Mouse (Mus musculus): ENCODE data around the gene Vstm2l. TPM values are rescaled to one million over a fixed set of nuclear protein-coding genes. Genes with fewer than 3 reads are reported as not detected.
A peak's percentile ranks its signal among the peaks of the same experiment; 100 is the strongest.

Gene Vstm2l
- total RNA-seq, 4 experiments from 2014 or later: not detected

- no peak for DNase-seq (ENCODE audit: low spot score in 2 of 2)
These were observed 18.2 kb downstream of the Vstm2l start for GRCm38 (mm10) chr2:157932655-157933054.

- DNase-seq (ENCODE audit: low spot score in 2 of 2): no peak
These were observed 21.2 kb downstream of the Vstm2l start for GRCm38 (mm10) chr2:157935444-157936171.

DNA sequence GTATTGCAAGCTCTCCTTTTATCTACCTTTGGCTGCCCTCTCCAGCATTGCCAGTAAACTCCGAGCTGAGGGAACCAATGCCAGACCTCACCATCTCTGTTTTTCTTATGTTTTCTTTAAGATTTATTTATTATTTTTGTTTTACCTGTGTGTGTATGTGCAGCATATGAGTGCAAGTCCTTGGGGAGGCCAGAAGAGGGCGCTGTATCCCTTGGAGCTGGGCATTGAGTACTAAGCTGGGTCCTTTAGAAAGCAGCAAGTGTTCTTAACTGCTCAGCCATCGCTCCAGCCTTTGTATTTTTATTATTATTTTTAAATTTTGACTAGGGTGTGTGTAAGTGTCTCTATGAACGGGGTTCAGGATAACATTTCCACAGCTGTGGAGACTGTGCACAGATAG is 22.2 kb downstream of the Vstm2l start:
- DNase-seq (ENCODE audit: low spot score in 2 of 2): no peak

DNA sequence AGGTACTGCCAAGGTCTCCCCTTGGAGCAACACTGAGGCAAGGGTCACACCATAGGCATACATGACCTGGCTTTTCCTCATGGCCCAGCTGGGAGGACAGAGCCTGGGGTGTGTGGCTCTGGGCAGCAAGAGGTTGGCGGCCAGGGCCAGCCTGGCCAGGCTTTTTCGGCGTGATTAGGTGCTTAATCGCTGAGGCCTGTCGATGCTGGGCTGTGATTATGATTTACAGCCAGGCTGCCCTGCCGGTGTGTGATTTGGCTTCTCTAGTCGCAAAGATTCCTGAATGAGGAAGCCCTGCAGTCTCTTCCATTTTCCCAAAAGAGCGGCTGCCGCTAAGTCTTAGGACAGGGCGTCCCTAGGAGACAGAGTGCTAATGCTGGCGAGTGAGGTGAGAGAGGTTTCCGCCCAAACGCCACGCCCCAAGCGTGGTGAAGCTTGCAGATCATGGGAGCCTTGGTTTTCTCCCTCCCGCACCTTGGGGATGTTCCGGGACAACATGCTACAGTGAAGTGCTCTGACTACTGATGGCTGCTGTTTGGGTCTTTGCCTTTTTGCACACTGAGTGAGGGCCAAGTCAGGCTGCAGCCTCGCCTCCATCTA is 26.2 kb downstream of the Vstm2l start:
- no peak for DNase-seq (ENCODE audit: low spot score in 2 of 2)

DNA sequence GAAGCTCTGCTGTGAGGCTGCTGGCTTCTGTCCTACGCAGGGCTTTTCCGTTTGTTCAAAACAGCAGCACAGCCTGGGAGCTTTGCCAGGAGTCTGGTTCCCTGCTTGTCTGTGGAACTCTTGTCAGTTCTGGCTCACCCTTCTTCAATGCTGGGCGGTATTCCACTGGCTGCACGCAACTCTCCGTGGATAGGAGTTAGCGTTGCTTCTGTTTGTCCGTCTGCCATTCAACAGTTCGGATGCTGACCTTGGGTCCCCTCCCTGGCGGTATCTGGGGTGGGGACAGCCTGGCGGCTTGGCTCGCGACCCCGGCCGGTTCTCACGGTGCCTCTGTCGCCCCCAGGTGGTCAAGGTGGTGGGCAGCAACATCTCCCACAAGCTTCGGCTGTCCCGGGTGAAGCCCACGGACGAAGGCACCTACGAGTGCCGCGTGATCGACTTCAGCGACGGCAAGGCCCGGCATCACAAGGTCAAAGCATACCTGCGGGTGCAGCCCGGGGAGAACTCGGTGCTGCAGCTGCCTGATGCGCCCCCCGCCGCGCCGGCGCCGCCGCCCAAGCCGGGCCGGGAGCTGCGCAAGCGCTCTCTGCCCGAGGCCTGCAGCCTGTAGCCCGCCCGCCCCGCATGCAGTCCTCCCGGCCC is 29.2 kb downstream of the Vstm2l start:
- peak; percentile 20 to 43 for DNase-seq (ENCODE audit: low spot score in 2 of 2)

GRCm38 (mm10) chr2:157944156-157944893 is 29.9 kb downstream of the Vstm2l start:
- DNase-seq (ENCODE audit: low spot score in 2 of 2): no peak

- DNase-seq (ENCODE audit: low spot score in 2 of 2): no peak
These were observed 39.5 kb downstream of the Vstm2l start for GRCm38 (mm10) chr2:157953978-157954377.

GRCm38 (mm10) chr2:157957707-157958108 is 43.3 kb downstream of the Vstm2l start:
- no peak for DNase-seq (ENCODE audit: low spot score in 2 of 2)

GRCm38 (mm10) chr2:157967856-157968255 is 53.4 kb downstream of the Vstm2l start:
- DNase-seq (ENCODE audit: low spot score in 2 of 2): no peak

DNA sequence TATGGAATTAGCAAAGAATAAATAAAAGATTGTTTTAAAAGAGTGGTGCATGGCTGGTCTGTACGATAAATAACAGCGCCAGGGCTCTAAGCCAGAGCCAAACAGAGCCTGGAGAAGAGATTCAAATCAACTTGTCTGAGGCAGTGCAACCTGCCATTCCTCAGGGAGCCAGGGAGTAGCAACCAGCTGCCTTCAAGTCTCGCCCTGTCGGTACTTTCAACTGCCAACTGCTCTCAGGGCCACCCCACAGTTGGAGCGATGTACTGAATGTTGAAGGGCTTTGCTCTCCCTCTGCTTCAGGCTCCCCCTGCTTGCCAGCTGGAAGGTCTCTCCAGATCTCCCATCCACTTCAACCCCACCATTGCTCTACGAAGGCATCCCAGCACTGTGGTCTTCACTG is 55.7 kb downstream of the Vstm2l start:
- DNase-seq (ENCODE audit: low spot score in 2 of 2): no peak

GRCm38 (mm10) chr2:157970669-157971068 is 56.2 kb downstream of the Vstm2l start:
- no peak for DNase-seq (ENCODE audit: low spot score in 2 of 2)

GRCm38 (mm10) chr2:157974604-157975501 is 60.4 kb downstream of the Vstm2l start:
- DNase-seq (ENCODE audit: low spot score in 2 of 2): no peak

GRCm38 (mm10) chr2:157975595-157975994 is 61.1 kb downstream of the Vstm2l start:
- no peak for DNase-seq (ENCODE audit: low spot score in 2 of 2)

GRCm38 (mm10) chr2:157979241-157979640 is 64.8 kb downstream of the Vstm2l start:
- DNase-seq (ENCODE audit: low spot score in 2 of 2): no peak

- no peak for DNase-seq (ENCODE audit: low spot score in 2 of 2)
These were observed 68.3 kb downstream of the Vstm2l start for GRCm38 (mm10) chr2:157982727-157983126.

GRCm38 (mm10) chr2:157983276-157983675 is 68.8 kb downstream of the Vstm2l start:
- no peak for DNase-seq (ENCODE audit: low spot score in 2 of 2)

GRCm38 (mm10) chr2:157985611-157986010 is 71.2 kb downstream of the Vstm2l start:
- no peak for DNase-seq (ENCODE audit: low spot score in 2 of 2)

GRCm38 (mm10) chr2:157986235-157986634 is 71.8 kb downstream of the Vstm2l start:
- no peak for DNase-seq (ENCODE audit: low spot score in 2 of 2)

- DNase-seq (ENCODE audit: low spot score in 2 of 2): no peak
These were observed 74.2 kb downstream of the Vstm2l start for GRCm38 (mm10) chr2:157988416-157989190.

DNA sequence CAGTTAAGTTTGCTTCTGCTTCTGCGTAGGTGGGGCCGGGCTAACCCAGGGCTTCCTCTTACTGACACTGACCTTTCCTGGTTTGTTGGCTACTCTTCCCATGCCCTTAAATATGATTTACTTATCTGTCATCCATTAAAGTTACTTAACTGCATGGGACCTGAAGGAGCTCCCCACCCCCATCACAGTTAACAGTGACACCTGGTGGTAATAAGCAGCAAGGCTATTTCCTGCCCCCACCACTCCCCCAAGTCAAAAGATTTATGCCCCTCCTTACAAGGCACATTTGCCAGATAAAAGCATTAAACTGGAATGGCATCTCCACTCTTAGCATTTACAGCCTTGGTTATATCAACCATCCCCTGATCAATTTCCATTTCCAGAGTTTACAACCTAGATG is 75.5 kb downstream of the Vstm2l start:
- DNase-seq (ENCODE audit: low spot score in 2 of 2): peak in 1 of 2 experiments; percentile 13
